Mouse (Mus musculus) layer of hippocampus, postnatal 36 days (tissue): Measurements from ENCODE around the gene Ddah2. TPM values are rescaled to one million over a fixed set of nuclear protein-coding genes. Genes with fewer than 3 reads are reported as not detected.

Source experiments
- DNase-seq, 2 experiments: peaks; one replicate each; pipeline ENCODE4 v3.0.0; 2022
- total RNA-seq, 2 experiments: library from RNA; stranded (reverse); gene quantifications; 2 replicates each; pipeline ENCODE4 v1.2.3; 2021

Gene Ddah2
- 10 to 100 TPM; 16.0 to 18.0 TPM for total RNA-seq

DNA sequence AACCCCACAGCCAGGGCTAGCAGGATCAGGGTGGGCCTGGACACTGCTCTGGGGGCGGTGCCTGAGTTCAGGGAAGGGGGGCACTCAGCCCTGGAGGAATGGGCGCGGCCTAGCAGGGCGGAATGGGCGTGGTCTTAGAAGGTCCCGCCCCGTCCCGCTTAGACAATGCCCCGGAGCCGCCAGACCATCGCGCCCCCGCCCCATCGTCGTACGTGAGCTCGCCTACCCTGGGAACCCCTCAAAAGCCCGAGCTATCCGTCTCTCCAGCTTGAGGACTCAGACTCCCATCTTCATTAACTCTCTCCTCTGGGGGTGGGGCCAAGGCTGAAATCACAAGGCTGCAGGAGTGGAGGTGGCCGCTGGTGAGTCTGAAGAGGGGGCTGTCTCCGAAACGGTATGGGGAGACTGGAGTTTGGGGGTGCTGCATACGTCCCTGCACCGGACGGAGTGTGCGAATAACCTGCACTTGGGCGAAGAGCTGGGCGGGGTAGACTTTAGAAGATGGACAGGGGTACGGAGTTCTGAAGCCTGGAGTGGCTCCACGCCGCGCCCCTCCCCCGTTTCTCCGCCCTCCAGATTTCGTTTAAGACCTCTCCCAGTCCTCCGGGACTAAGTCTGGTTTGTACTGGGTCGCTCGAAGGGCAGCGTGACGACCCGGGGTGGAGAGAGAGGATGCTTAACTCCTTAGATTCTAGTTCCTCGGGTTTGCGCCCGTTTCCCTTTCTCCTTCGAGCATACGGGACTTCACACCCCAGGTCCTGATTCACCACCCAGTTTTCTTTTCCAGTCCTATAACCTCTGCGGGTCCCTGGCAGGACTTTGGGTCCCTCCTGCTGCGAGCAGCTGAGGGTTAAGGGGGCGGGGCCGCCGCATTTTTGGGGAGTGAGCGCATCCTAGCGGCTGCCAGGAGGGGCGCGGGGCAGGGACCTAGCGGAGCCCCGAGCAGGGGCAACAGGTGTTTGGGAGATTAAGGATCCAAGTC, at the start of gene Ddah2:
Gene Ddah2, plus strand, starts transcription at position 125 of the 982 bp plus-strand sequence.
- peak; percentile 67 to 78 for DNase-seq

DNA sequence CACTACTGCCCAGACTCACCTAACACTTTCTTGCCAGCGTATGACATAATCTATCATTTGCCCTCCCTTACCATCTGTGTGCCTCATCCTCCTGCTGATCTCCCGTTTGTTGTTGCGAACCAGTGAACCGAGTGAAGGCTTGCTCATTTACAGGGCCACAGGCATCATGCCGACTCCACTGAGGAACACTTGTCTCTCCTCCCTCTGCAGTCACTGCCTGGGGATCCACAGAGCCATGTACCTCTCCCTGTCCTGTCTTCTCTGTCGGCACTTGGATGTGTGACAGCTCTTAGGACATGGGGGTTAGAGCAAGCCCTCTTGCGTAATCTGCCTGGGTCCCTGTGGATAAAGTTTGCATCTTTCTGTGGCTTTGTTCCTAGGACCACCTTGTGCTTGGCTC, 49.2 kb upstream of the Ddah2 start:
- DNase-seq = no peak

DNA sequence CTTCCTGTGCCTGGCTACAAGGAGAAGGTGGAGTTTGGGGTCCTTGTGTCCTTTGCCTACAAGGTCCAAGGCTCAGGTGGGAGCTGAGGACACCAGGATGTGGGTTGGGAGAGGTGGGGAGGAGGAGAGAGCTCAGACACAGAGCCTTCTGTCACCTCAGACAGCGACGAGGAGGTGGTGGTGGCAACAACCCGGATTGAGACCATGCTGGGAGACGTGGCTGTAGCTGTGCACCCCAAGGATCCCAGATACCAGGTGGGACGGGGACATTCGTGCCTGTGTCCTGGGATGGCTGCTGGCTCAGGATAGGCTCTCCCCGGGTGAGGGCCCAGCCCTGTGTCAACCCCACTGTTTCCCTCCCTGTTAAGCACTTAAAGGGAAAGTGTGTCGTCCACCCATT, 47.4 kb upstream of the Ddah2 start:
- no peak for DNase-seq

DNA sequence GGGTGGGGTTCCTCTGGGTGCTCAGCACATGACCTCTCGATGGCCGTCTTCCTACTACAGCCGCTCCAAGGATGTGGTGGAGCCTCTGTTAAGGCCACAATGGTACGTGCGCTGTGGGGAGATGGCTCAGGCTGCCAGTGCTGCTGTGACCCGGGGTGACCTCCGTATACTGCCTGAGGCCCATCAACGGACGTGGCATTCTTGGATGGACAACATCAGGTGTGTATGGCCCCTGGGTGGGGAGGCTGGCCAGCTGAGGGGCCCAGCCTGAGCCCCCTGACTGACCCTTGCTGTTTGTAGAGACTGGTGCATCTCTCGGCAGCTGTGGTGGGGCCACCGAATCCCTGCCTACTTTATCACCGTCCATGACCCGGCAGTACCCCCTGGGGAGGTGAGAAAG, 46.4 kb upstream of the Ddah2 start:
- DNase-seq = no peak

DNA sequence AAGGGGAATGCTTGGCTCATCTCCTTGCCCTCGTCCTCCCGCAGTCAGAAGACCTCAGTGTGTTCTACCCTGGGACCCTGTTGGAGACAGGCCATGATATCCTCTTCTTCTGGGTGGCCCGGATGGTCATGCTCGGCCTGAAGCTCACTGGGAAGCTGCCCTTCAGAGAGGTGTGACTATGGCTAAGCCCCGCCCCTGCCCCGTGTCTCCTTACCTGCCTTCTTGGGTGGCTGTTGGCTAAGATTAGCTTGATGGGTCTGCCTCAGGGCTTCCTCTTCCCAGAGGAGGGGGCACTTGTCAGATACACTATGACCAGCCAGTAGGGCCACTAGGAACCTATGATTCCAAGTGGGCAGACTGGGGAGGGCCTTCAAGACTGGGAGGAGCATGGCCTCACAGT, 45.6 kb upstream of the Ddah2 start:
- no peak for DNase-seq

DNA sequence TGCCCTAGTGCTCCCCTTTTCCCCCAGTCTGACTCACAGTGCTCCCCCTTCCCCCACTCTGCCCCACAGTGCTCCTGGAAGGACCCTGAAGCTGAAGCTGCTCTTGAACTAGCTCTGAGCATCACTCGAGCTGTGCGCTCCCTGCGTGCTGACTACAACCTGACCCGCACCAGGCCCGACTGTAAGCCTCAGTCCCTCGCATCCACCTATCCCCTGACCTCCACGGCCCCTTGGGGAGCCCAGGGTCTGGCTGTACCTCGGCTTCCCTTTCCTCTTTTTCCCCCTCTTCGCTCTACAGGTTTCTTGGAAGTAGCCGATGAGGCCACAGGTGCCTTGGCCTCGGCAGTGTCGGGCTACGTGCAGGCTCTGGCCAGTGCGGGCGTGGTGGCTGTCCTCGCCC, 43.5 kb upstream of the Ddah2 start:
- no peak for DNase-seq

DNA sequence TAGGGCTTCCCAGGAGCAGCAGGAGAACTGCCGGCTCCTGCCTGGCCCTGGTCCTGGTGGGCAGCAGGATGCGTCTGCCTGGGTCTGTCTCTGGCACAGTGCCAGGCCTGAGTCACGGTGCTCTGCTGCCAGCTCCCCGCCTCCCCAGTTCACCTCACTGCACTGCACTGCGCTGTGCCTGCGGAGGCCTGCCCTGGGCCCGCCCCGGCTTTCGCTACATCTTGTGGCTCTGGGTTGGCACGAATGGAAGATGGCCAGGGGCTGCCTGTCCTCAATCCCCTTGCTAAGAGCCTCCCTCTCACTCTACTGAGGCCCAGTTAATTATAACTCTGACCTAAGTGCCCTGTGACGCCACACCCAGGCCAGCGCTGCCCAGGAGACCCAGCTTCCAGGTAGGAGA, 42.5 kb upstream of the Ddah2 start, which contains the start of gene Vwa7:
Gene Vwa7, plus strand, starts transcription at position 204 of the 400 bp plus-strand sequence.
- DNase-seq = no peak

DNA sequence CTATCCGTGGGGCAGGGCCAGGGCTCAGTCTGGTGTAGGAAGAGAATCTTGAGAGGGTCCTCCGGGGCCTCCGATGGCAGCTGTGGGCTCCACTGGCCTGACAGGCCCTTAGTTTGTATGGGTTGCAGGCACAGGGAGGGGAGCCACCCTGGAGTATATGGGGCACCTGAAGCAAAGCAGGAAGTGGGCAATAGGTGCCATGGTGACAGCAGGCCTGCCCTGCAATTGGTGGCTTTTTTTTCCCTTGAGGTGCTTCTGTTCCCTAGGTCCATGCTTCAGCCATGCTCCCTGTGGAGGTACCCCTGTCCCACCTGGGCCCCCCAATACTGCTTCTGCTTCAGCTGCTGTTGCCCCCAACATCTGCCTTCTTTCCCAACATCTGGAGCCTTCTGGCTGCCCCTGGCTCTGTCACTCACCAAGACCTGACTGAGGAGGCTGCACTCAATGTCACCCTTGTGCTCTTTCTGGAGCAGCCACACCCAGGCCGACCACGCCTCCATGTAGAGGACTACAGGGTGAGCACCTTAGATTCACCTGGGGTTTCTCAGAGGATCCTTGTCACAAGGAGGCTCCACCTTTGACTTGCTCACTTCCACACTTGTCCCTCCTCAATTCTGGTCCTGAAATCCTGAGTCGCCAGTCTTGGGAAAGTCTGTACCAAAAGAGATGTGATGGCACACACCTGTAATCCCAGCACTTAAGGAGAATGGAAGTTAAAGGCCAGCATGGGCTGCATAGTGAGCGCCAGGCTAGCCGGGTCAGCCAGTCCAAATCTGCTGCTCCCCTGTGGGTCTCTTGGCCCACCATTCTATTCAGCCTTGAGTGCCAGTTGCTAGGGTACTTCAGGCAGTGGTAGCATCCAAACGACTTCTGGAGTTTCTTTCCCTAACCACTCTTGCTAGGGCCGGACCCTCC, 41.8 kb upstream of the Ddah2 start:
- no peak for DNase-seq

DNA sequence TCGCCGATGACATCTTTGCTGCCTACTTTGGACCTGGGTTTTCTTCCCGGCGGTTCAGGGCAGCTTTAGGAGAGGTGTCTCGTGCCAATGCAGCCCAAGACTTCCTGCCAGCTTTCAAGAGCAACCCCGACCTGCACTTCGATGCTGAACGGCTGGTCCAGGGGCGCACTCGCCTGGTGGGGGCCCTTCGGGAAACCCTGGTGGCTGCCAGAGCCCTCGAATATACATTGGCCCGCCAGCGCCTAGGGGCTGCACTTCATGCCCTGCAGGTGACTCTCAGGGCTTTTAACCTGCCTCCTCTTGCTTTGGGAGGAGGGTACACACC, 41.2 kb upstream of the Ddah2 start:
- DNase-seq = no peak

DNA sequence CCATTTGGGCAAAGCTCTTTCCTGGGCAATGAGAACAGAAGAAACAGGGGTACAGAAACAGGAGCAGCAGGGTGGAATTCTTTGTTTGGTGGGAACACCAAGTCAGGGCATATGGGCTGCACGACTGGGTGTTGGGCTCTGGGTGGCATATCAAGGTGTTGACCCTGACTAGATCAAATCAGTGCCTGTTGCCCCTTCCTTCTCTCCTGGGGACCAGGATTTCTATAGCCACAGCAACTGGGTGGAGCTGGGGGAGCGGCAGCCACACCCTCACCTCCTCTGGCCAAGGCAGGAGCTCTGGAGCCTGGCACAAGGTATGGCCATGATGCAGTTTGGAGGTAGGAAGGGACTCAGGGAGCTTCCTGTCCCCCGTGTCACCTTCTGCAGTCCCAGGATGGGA, 40.7 kb upstream of the Ddah2 start:
- no peak for DNase-seq

DNA sequence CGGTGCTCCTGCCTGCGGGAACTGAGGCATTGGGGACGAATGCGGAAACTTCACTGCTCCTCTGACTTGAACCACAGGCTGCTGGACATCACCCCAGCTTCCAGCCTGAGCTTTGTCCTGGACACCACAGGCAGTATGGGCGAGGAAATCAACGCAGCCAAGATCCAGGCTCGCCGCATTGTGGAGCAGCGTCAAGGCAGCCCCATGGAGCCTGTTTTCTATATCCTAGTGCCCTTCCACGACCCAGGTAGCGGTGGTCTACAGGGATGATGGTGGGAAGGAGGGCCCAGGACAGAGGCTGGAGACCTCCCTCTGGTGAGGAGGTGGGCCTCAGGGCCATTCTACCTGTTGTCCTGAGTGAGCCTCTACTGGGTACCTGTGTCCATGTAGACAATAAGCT, 38.9 kb upstream of the Ddah2 start:
- DNase-seq = no peak

DNA sequence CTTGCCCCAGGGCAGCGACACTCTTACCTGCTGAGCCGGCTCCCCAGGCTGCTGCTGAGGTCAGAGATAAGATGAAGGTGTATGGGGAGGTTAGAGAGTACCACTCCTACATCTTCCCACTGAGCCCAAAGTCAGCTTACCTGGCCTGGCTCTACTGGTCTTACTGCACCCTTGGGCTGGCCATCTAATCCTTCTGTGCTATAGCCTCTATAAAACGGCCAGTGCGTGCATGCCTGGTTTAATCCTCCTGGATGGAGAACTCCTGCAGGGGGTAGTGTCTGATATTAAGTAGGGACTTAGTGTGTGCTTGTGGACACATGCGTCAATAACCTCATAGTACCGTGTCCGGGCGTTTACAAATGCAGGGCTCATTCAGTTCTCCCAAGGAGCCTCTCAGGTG, 38.3 kb upstream of the Ddah2 start:
- no peak for DNase-seq

DNA sequence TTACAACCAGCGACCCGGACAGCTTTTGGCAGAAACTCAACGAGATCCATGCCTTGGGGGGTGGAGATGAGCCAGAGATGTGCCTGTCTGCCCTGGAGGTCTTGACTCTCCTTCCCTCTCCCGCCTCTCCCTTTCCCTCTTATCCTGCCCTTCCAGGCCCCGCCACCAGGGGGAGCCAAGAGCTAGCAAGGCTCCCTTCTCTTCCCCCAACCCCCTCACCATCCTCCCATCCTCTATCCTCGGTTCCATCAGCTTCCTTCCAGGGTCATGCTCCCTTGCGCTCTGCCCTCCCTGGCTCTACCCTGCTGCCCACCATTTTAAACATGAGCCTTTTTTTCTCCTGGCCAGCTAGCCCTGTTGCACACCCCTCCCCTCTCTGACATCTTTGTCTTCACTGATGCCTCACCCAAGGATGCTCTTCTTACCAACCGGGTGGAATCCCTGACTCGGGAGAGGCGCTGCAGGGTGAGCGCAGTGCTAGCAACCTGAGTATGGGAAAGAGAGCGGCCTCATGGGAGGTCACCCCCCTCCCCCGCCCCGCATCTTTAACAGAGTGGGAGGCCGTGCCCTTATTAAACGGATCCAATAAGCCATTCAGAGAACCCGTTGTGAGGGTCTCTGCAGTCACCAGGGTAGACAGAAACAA, 37.5 kb upstream of the Ddah2 start:
- DNase-seq = peak; percentile 83 to 86

DNA sequence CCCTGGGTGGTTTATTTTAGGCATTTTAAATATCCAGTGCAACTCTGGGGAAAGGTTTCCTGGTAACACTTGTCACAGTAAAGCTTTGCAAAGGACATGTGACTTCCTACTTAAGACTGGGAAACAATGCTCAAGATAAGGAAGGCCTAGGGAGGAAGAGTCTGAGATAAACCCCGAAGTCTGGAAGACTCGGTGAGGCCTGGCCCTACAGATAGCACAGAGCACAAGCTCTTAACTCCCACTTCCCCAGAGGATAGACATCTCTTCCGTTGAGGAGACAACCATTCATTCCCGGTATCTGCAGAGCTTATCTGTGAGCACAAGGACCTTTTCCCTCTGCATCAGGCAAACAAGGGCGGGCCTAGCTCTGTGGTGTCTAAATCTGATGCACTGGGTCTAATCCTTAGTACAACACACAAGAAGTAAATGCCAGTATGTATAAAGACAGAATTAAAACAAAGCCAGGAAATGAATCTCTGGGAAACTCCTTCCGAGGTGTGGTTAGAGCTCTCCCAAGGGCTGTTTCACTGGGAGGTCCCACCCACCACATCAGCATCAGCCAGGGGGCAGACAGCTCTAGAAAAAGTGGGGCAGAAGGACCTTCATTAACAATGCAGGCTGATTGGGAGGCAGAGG, 36.9 kb upstream of the Ddah2 start:
- no peak for DNase-seq

DNA sequence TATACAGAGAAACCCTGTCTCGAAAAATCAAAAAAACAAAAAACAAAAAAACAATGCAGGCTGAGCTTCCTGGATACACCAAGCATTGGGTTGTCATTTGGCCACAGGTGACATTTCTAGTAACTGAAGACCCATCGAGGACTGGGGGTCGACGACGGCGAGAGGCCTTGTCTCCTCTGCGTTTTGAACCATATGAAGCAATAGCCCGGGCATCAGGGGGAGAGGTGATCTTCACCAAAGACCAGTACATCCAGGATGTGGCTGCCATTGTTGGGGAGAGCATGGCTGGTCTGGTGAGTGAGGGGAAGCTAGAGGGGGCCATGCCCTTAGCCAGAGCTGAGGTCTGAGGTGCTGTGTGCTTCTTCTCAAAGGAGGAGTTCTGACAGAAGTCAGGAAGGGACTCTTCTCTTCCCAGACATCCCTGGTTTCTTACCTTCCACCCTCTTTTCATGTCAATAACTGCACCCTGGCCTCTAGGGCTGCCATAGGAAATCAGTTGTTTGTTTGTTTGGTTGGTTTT, 36.2 kb upstream of the Ddah2 start:
- DNase-seq = no peak

DNA sequence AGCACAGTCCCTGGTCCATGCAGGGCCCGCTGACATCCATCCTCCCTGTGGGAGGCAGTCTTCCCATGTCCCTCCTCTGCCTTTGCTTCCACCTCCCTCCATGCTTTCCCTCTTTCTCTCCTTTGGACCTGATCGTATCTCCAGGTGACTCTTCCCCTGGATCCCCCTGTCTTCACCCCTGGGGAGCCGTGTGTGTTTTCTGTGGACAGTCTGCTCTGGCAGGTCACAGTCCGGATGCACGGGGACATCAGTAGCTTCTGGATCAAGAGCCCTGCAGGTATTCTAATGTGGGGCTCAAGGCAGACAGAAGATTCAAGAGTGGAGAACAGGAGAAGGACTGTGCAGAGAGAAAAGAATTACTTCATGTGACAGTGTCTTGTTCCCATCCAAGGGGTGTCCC, 35.6 kb upstream of the Ddah2 start:
- DNase-seq = no peak

DNA sequence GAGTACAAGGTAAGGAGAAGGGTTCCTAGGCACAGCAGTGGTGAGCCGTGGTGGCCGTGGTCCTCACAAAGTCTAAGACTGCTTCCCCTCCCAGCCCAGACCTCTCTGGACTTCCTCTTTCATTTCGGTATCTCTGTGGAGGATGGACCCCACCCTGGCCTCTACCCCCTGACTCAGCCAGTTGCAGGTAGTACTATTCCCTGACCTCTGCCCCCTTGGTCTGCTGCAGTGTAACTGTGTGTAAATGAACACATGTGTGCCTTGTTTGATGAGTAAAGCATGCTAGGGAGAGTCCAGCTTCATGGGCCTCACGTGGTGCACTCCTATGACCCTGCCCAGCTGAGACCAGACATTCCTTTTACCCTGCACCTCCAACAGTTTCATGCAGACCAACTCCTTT, 35.1 kb upstream of the Ddah2 start:
- no peak for DNase-seq

DNA sequence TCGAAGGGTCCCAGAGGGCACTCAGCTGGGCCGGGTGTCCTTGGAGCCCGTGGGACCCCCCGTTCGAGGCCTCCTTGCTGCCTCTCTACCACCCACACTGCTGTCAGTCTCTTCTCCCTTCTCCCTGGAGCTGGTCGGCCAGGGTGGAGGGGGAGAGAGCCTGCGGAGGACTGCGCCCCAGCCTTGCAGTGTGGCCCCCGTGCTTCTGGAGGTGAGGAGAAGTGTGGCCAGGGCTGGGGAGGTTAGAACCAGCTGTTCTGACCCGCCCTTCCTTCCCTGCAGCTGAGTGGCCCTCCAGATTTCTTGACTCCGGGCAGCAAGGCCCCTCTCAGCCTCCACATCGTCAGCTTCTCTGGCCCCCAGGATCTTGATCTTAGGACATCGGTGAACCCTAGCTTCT, 34.6 kb upstream of the Ddah2 start:
- no peak for DNase-seq

DNA sequence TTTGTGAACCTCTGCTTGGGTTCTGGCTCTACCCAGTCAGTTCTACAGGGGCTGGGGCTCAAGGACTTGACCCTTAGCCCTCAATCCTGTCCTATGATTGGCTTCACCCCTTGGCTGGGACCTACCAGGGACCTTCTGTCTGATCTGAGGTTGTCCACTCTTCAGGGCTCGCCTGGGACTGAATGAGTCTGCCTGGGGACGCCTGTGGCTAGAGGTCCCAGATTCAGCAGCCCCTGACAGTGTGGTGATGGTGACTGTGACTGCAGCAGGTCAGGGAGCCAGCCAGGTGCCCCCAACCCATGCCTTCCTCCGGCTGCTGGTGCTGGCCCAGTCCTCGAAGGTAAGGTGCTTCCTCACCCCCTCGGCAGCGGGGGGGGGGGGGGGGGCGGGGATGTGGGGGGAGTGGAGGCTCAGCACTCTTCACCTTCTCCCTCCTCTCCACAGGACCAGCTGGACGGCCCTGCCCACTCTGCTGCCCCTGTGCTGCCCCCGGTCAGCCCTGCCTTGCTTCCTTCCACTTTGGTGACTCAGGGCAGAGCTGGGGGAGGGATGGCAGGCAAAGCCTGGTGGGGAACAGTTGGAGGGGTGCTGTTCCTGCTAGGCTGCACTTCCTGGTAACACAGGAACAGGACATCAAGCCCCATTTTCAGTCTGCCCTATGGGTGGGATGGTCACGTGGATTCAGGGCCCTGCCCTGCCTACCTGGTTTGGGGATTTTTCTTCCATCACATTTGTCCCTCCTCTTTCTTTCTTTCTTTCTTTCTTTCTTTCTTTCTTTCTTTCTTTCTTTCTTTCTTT, 33.9 kb upstream of the Ddah2 start:
- no peak for DNase-seq

DNA sequence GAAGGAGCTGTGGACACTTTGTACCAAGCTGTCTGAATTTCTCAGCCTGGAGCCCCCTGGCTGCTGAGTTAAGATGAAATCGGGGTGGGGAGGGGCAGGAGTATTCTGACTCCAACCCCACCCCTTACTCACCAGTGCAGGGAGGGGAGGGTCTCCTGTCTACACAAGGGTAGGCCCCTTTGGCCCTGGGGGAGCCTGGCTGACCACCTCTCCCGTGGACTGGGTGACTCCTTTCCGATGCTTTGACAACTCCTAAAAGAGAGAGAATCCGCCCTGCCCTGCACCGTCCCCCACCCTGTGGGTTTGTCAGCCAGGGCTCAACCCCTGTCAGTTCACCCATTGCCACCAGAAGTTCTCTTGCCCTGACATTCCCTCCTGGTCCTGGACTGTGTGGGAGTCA, 32.6 kb upstream of the Ddah2 start:
- DNase-seq = no peak
